Mouse (Mus musculus): Measurements from ENCODE around the gene Nit2. TPM values are rescaled to one million over a fixed set of nuclear protein-coding genes. Genes with fewer than 3 reads are reported as not detected.

Gene Nit2
- polyA plus RNA-seq, 1 experiment from 2014 or later: 44.4 TPM

DNA sequence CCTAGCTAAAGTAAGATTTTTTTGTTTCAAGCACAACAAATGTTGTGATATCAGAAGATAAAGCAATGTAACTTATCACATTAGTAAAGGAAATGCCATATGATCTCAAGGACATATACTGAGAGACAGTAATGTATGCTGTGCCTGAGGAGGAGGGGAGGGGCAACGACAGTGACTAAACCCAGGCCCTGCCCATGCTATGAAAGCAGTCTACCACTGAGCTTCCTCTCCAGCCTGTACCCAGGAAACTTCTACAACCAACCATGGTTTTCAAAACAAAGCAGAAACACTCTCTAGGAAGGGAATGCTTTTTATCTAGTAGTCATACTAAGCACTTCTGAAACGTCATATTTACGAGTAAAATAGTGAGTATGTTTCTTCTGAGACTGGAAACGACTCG lies 4.3 kb downstream of the Nit2 start:
- H3K4me1 ChIP-seq: peaks cover 16% of the 10 kb centered on the region
- H3K27ac ChIP-seq (replicated peaks): no peak overlapping the region
- H3K27me3 ChIP-seq (replicated peaks): no peaks in the 10 kb centered on the region
- ATAC-seq (ENCODE audit: extremely low read depth, insufficient number of reproducible peaks, low FRiP score, low TSS enrichment): no peak
- H3K9me3 ChIP-seq: no peaks in the 10 kb centered on the region
- 89% methylated on average over 5 of the region's 5 CpGs for WGBS
- H3K9ac ChIP-seq: no peak overlapping the region
- H3K36me3 ChIP-seq: peaks cover 69% of the 10 kb centered on the region
- H3K4me3 ChIP-seq: no peak overlapping the region
- no peak overlapping the region for H3K4me2 ChIP-seq

GRCm38 (mm10) chr16:57159835-57160234 lies 7.3 kb downstream of the Nit2 start:
- Histone ChIP-seq H3K4me1 (no peaks in the 10 kb centered on the region; the same call in 1 of the 2 replicates), H3K4me3 (no peak overlapping the region), H3K27ac (replicated peaks) (no peak overlapping the region), H3K4me2 (no peak overlapping the region), H3K9me3 (no peaks in the 10 kb centered on the region), H3K36me3 (peaks cover 92% of the 10 kb centered on the region), H3K27me3 (replicated peaks) (no peaks in the 10 kb centered on the region), H3K9ac (no peak overlapping the region)
- ATAC-seq (ENCODE audit: extremely low read depth, insufficient number of reproducible peaks, low FRiP score, low TSS enrichment): no peak
- WGBS: 54% methylated on average over 7 of the region's 7 CpGs

GRCm38 (mm10) chr16:57157728-57158127 lies 9.4 kb downstream of the Nit2 start:
- H3K9ac ChIP-seq: no peak overlapping the region
- H3K9me3 ChIP-seq: no peaks in the 10 kb centered on the region
- no peak overlapping the region for H3K27ac ChIP-seq (replicated peaks)
- H3K4me3 ChIP-seq: no peak overlapping the region
- H3K36me3 ChIP-seq: peaks cover 93% of the 10 kb centered on the region
- ATAC-seq (ENCODE audit: extremely low read depth, insufficient number of reproducible peaks, low FRiP score, low TSS enrichment): no peak
- 64% methylated on average over 4 of the region's 4 CpGs for WGBS
- no peaks in the 10 kb centered on the region for H3K27me3 ChIP-seq (replicated peaks)
- no peaks in the 10 kb centered on the region; the same call in 1 of the 2 replicates for H3K4me1 ChIP-seq
- H3K4me2 ChIP-seq: no peak overlapping the region

GRCm38 (mm10) chr16:57157076-57157475 lies 10.1 kb downstream of the Nit2 start:
- Histone ChIP-seq H3K4me2 (no peak overlapping the region), H3K9ac (no peak overlapping the region), H3K4me1 (no peaks in the 10 kb centered on the region; the same call in 1 of the 2 replicates), H3K27ac (replicated peaks) (no peak overlapping the region), H3K4me3 (no peak overlapping the region), H3K9me3 (no peaks in the 10 kb centered on the region), H3K27me3 (replicated peaks) (no peaks in the 10 kb centered on the region), H3K36me3 (peaks cover 95% of the 10 kb centered on the region)
- WGBS: 91% methylated on average over 4 of the region's 4 CpGs
- ATAC-seq (ENCODE audit: extremely low read depth, insufficient number of reproducible peaks, low FRiP score, low TSS enrichment): no peak

DNA sequence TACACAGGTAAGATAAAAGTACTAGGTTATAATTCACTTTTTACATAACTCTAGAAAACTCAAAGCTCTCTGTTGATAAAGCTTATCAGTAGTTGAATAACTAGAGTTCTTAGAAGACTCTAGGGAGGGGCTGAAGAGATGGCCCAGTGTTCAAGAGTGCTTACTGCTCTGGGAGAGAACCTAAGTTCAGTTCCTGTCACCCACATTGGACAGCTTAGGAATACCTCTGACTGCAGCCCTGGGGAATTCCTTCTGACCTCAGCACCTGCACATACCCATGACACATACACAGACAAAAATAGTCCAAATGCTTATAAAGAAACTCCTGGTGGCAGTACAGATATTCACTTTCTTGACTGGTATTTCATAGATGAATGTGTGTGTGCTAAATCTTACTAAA lies 11.2 kb downstream of the Nit2 start:
- no peak for ATAC-seq (ENCODE audit: extremely low read depth, insufficient number of reproducible peaks, low FRiP score, low TSS enrichment)
- H3K4me1 ChIP-seq: no peaks in the 10 kb centered on the region; the same call in 1 of the 2 replicates
- no peak overlapping the region for H3K27ac ChIP-seq (replicated peaks)
- no peaks in the 10 kb centered on the region for H3K27me3 ChIP-seq (replicated peaks)
- H3K9me3 ChIP-seq: no peaks in the 10 kb centered on the region
- H3K36me3 ChIP-seq: peaks cover 95% of the 10 kb centered on the region
- no peak overlapping the region for H3K4me2 ChIP-seq
- no peak overlapping the region for H3K4me3 ChIP-seq
- no peak overlapping the region for H3K9ac ChIP-seq

GRCm38 (mm10) chr16:57151437-57151836 lies 15.7 kb downstream of the Nit2 start:
- H3K4me1 ChIP-seq: no peaks in the 10 kb centered on the region; the same call in 1 of the 2 replicates
- H3K36me3 ChIP-seq: peaks cover 87% of the 10 kb centered on the region
- H3K4me2 ChIP-seq: no peak overlapping the region
- H3K27ac ChIP-seq (replicated peaks): no peak overlapping the region
- H3K4me3 ChIP-seq: no peak overlapping the region
- ATAC-seq (ENCODE audit: extremely low read depth, insufficient number of reproducible peaks, low FRiP score, low TSS enrichment): no peak
- H3K9ac ChIP-seq: no peak overlapping the region
- WGBS: 94% methylated on average over 4 of the region's 4 CpGs
- no peaks in the 10 kb centered on the region for H3K9me3 ChIP-seq
- H3K27me3 ChIP-seq (replicated peaks): no peaks in the 10 kb centered on the region

DNA sequence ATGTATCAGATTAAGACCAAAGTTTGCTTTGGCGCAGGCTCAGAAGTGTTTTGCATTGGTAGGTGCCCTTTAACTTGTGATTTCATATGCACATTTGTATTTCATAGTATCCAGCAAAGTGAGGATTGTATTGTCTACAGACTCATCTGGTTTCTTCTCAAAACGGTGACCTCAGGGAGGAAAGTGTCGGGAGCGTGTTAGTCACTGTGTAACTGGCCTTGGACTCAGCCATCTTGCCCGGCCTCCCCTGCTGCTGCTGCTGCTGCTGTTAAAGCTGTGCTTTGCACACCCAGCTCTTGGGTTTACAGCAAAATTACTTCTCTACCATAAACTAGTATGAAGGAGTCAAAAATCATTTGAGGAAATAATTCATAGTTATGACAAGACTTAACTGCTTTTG lies 22.4 kb downstream of the Nit2 start:
- 91% methylated on average over 5 of the region's 5 CpGs for WGBS
- H3K9ac ChIP-seq: no peak overlapping the region
- no peak overlapping the region for H3K4me3 ChIP-seq
- H3K4me2 ChIP-seq: no peak overlapping the region
- H3K4me1 ChIP-seq: no peaks in the 10 kb centered on the region
- no peak overlapping the region for H3K27ac ChIP-seq (replicated peaks)
- H3K36me3 ChIP-seq: peaks cover 73% of the 10 kb centered on the region
- no peaks in the 10 kb centered on the region for H3K27me3 ChIP-seq (replicated peaks)
- H3K9me3 ChIP-seq: no peaks in the 10 kb centered on the region
- no peak for ATAC-seq (ENCODE audit: extremely low read depth, insufficient number of reproducible peaks, low FRiP score, low TSS enrichment)

DNA sequence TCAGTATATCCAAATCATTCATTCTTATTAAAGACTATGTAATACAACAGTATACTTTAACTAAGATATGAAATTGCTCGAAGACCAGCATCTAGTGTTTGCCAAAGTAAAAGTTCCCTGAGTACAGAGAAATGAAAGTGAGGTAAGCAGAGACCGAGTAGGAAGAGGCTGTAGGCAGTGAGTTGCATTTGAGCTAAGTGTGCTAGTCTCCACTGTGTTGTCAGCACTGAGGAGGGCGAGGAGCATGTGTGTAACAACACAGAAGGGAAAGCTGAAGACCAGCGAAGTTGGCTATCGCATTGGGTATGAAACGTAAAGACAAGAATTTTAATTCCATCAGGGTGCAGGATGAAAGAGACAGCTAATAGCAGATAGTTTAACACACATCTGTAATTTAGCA lies 33.5 kb downstream of the Nit2 start:
- H3K9me3 ChIP-seq: no peaks in the 10 kb centered on the region
- no peaks in the 10 kb centered on the region for H3K27me3 ChIP-seq (replicated peaks)
- 95% methylated on average over 6 of the region's 6 CpGs for WGBS
- no peak for ATAC-seq (ENCODE audit: extremely low read depth, insufficient number of reproducible peaks, low FRiP score, low TSS enrichment)
- H3K9ac ChIP-seq: no peak overlapping the region
- H3K4me2 ChIP-seq: no peak overlapping the region
- no peaks in the 10 kb centered on the region for H3K4me1 ChIP-seq
- no peak overlapping the region for H3K4me3 ChIP-seq
- H3K36me3 ChIP-seq: peaks cover 52% of the 10 kb centered on the region
- no peak overlapping the region for H3K27ac ChIP-seq (replicated peaks)

DNA sequence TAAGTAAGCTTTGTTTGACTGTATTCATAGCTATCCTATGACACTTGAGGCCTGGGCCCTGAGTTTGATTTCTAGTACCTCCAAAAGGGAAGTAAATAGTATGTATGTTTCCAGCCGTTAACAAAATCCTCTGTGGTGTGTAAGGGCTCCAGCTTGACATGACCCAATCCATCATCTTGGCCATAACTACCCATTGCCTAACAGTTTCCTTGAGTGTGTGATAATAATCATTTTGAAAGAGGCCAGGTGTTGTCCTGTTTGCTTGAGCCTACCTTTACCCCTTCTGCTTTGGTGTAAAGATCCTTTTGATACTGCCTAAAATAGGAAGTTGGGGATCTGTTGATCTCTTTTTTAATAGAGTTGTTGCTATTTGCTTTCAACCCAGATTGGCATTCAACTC lies 34.8 kb downstream of the Nit2 start:
- H3K27ac ChIP-seq (replicated peaks): no peak overlapping the region
- H3K36me3 ChIP-seq: peaks cover 40% of the 10 kb centered on the region
- H3K4me3 ChIP-seq: no peak overlapping the region
- no peak for ATAC-seq (ENCODE audit: extremely low read depth, insufficient number of reproducible peaks, low FRiP score, low TSS enrichment)
- WGBS: 61% methylated on average over 1 of the region's 1 CpGs
- peaks cover 7% of the 10 kb centered on the region for H3K4me1 ChIP-seq
- H3K27me3 ChIP-seq (replicated peaks): no peaks in the 10 kb centered on the region
- H3K9ac ChIP-seq: no peak overlapping the region
- no peak overlapping the region for H3K4me2 ChIP-seq
- no peaks in the 10 kb centered on the region for H3K9me3 ChIP-seq

GRCm38 (mm10) chr16:57131544-57131943 lies 35.6 kb downstream of the Nit2 start:
- H3K27me3 ChIP-seq (replicated peaks): no peaks in the 10 kb centered on the region
- H3K9me3 ChIP-seq: no peaks in the 10 kb centered on the region
- no peak overlapping the region for H3K4me2 ChIP-seq
- peaks cover 13% of the 10 kb centered on the region for H3K4me1 ChIP-seq
- no peak overlapping the region for H3K4me3 ChIP-seq
- no peak overlapping the region for H3K27ac ChIP-seq (replicated peaks)
- no peak for ATAC-seq (ENCODE audit: extremely low read depth, insufficient number of reproducible peaks, low FRiP score, low TSS enrichment)
- peaks cover 32% of the 10 kb centered on the region for H3K36me3 ChIP-seq
- no peak overlapping the region for H3K9ac ChIP-seq
- WGBS: 86% methylated on average over 4 of the region's 4 CpGs

GRCm38 (mm10) chr16:57130752-57131400 lies 36.3 kb downstream of the Nit2 start:
- WGBS: 83% methylated on average over 3 of the region's 3 CpGs
- Histone ChIP-seq H3K4me3 (no peak overlapping the region), H3K27me3 (replicated peaks) (no peaks in the 10 kb centered on the region), H3K9ac (no peak overlapping the region), H3K4me2 (no peak overlapping the region), H3K27ac (replicated peaks) (no peak overlapping the region), H3K36me3 (peaks cover 26% of the 10 kb centered on the region), H3K4me1 (peaks cover 16% of the 10 kb centered on the region), H3K9me3 (no peaks in the 10 kb centered on the region)
- no peak for ATAC-seq (ENCODE audit: extremely low read depth, insufficient number of reproducible peaks, low FRiP score, low TSS enrichment)

- ATAC-seq (ENCODE audit: extremely low read depth, insufficient number of reproducible peaks, low FRiP score, low TSS enrichment): no peak
- no peak overlapping the region for H3K4me2 ChIP-seq
- 64% methylated on average over 2 of the region's 2 CpGs for WGBS
- H3K36me3 ChIP-seq: 0 out of 2 replicates have a peak, but pooled peaks cover 3% of the 10 kb centered on the region
- H3K27me3 ChIP-seq (replicated peaks): no peaks in the 10 kb centered on the region
- no peaks in the 10 kb centered on the region for H3K9me3 ChIP-seq
- H3K4me3 ChIP-seq: no peak overlapping the region
- H3K4me1 ChIP-seq: peaks cover 35% of the 10 kb centered on the region
- no peak overlapping the region; the same call in 1 of the 2 replicates for H3K27ac ChIP-seq (replicated peaks)
- no peak overlapping the region for H3K9ac ChIP-seq
Observed at GRCm38 (mm10) chr16:57127825-57128224, 39.3 kb downstream of the Nit2 start.
